Comparison of ENCODE assay signal across 17 mouse cellular contexts in the genomic region with DNA sequence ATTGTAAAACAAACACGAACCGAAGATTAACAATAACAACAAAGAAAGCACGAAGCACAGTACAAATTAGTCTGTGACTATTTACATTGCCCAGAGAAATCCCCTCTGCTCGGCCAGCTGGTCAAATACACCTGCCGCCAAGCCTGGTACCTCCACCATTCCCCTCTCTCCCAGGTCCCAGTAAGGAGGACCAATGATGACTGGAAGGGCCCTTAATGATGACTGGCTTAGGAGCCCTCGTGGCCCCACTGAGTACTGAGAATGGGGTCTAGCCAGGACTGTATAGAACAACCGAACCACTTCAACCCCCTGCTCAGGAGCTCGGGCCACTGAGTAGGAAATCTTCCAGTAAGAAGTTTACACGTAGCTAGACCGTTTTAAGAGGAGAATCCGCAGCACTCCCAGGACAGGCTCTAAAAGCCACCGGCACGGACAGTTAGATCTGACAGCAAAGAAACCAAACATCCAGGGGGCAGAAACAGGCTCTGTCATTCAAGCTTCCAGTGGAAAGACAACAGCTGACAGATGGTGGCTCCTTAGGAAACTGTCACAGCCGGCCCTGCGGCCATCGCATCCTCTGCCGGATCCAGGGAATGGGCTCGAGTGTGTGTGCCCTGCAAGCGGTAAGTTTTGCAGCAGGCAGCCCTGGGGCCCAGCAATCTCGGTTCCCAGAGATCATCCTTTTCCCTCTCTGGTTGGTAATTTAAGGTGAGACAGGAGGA.
DNase-seq lines count a peak whose midpoint lies in the region; ATAC-seq lines count a peak whose summit lies in the region.
"Had no signal": no experiment of that assay in that cellular context is flagged by ENCODE, and none has a peak within 500 bp of the region (broad histone marks: within the 10 kb centered on the region; RNA-seq: fewer than 3 reads in every experiment).

No protein-coding gene starts in this region.

- H3K4me3 ChIP-seq in intestine, embryonic 15.5 days (replicated peaks), result no peak overlapping the region
- no peak overlapping the region for H3K4me3 ChIP-seq in intestine, embryonic 16.5 days (ENCODE audit: low read length)
- H3K4me3 ChIP-seq in forebrain, embryonic 14.5 days (ENCODE audit: low read depth, low read length), result no peak overlapping the region
- no peak overlapping the region for H3K4me3 ChIP-seq in hindbrain, embryonic 14.5 days (replicated peaks; ENCODE audit: low read length)
- no peak overlapping the region for H3K4me3 ChIP-seq in neural tube, embryonic 12.5 days
- H3K4me3 ChIP-seq: embryonic facial prominence, embryonic 15.5 days; heart, embryonic 15.5 days had no signal

- no peak overlapping the region for H3K27ac ChIP-seq in intestine, embryonic 15.5 days
- H3K27ac ChIP-seq in intestine, embryonic 16.5 days (ENCODE audit: low read length), result no peak overlapping the region
- peak overlapping the region; percentile 89 for H3K27ac ChIP-seq in forebrain, embryonic 14.5 days (ENCODE audit: low read depth, low read length)
- peak overlapping the region; percentile 64 for H3K27ac ChIP-seq in hindbrain, embryonic 14.5 days
- H3K27ac ChIP-seq in neural tube, embryonic 12.5 days, result 0 out of 2 replicates have a peak overlapping the region, but pooled peaks have one; percentile 15
- H3K27ac ChIP-seq: embryonic facial prominence, embryonic 15.5 days; heart, embryonic 15.5 days; kidney, postnatal 0 days had no signal

- ATAC-seq in intestine, embryonic 15.5 days, result peak; percentile 34; the same call in 1 of the 2 replicates
- ATAC-seq in intestine, embryonic 16.5 days, result no peak
- peak; percentile 28; the same call in 1 of the 2 replicates for ATAC-seq in forebrain, embryonic 14.5 days
- no peak for ATAC-seq in hindbrain, embryonic 14.5 days (ENCODE audit: low FRiP score)
- no peak for ATAC-seq in neural tube, embryonic 12.5 days (ENCODE audit: low FRiP score, low read depth)
- ATAC-seq: lung, postnatal 0 days had no signal

- no peaks in the 10 kb centered on the region for H3K4me1 ChIP-seq in intestine, embryonic 15.5 days (replicated peaks)
- 0 out of 2 replicates have a peak, but pooled peaks cover 3% of the 10 kb centered on the region for H3K4me1 ChIP-seq in intestine, embryonic 16.5 days (ENCODE audit: control insufficient read depth, insufficient read depth, low read length)
- peaks cover 36% of the 10 kb centered on the region for H3K4me1 ChIP-seq in forebrain, embryonic 14.5 days (ENCODE audit: control insufficient read depth, insufficient read depth, low read length)
- H3K4me1 ChIP-seq in hindbrain, embryonic 14.5 days (replicated peaks; ENCODE audit: control insufficient read depth, insufficient read depth, low read length), result peaks cover 21% of the 10 kb centered on the region
- peaks cover 31% of the 10 kb centered on the region for H3K4me1 ChIP-seq in neural tube, embryonic 12.5 days

- no peak overlapping the region for H3K4me2 ChIP-seq in intestine, embryonic 15.5 days (replicated peaks)
- no peak overlapping the region for H3K4me2 ChIP-seq in intestine, embryonic 16.5 days (ENCODE audit: low read depth, low read length)
- no peak overlapping the region for H3K4me2 ChIP-seq in forebrain, embryonic 14.5 days (ENCODE audit: low read length)
- no peak overlapping the region for H3K4me2 ChIP-seq in hindbrain, embryonic 14.5 days (replicated peaks)
- no peak overlapping the region for H3K4me2 ChIP-seq in neural tube, embryonic 12.5 days (replicated peaks)
- H3K4me2 ChIP-seq: embryonic facial prominence, embryonic 15.5 days; heart, embryonic 15.5 days; liver, embryonic 11.5 days had no signal

- H3K9me3 ChIP-seq in intestine, embryonic 15.5 days, result no peaks in the 10 kb centered on the region
- no peaks in the 10 kb centered on the region for H3K9me3 ChIP-seq in intestine, embryonic 16.5 days (ENCODE audit: control insufficient read depth, low read length)
- H3K9me3 ChIP-seq in forebrain, embryonic 14.5 days (replicated peaks; ENCODE audit: control insufficient read depth, low read length), result no peaks in the 10 kb centered on the region
- no peaks in the 10 kb centered on the region for H3K9me3 ChIP-seq in hindbrain, embryonic 14.5 days (ENCODE audit: control insufficient read depth, low read length)
- H3K9me3 ChIP-seq in neural tube, embryonic 12.5 days, result no peaks in the 10 kb centered on the region
- H3K9me3 ChIP-seq: embryonic facial prominence, embryonic 15.5 days; heart, embryonic 15.5 days had no signal

- 69% methylated on average over 20 of the region's 20 CpGs for WGBS in intestine, embryonic 15.5 days
- 63% methylated on average over 20 of the region's 20 CpGs for WGBS in intestine, embryonic 16.5 days
- 56% methylated on average over 20 of the region's 20 CpGs for WGBS in forebrain, embryonic 14.5 days
- 47% methylated on average over 20 of the region's 20 CpGs for WGBS in hindbrain, embryonic 14.5 days
- 63% methylated on average over 20 of the region's 20 CpGs for WGBS in neural tube, embryonic 12.5 days

- no peaks in the 10 kb centered on the region for H3K27me3 ChIP-seq in intestine, embryonic 15.5 days (replicated peaks)
- H3K27me3 ChIP-seq in intestine, embryonic 16.5 days (replicated peaks; ENCODE audit: control insufficient read depth, insufficient read depth, low read length), result no peaks in the 10 kb centered on the region
- H3K27me3 ChIP-seq in forebrain, embryonic 14.5 days (replicated peaks; ENCODE audit: control insufficient read depth, insufficient read depth, low read length), result no peaks in the 10 kb centered on the region
- no peaks in the 10 kb centered on the region for H3K27me3 ChIP-seq in hindbrain, embryonic 14.5 days (ENCODE audit: control insufficient read depth, insufficient read depth, low read length)
- no peaks in the 10 kb centered on the region for H3K27me3 ChIP-seq in neural tube, embryonic 12.5 days (replicated peaks)
- H3K27me3 ChIP-seq: embryonic facial prominence, embryonic 15.5 days; heart, embryonic 15.5 days had no signal

- no peak overlapping the region for H3K9ac ChIP-seq in intestine, embryonic 15.5 days
- H3K9ac ChIP-seq in intestine, embryonic 16.5 days (ENCODE audit: low read depth, low read length), result no peak overlapping the region
- H3K9ac ChIP-seq in forebrain, embryonic 14.5 days (ENCODE audit: low read length), result peak overlapping the region; percentile 30; the same call in 1 of the 2 replicates
- no peak overlapping the region; the same call in 1 of the 2 replicates for H3K9ac ChIP-seq in hindbrain, embryonic 14.5 days
- H3K9ac ChIP-seq in neural tube, embryonic 12.5 days, result no peak overlapping the region
- H3K9ac ChIP-seq: embryonic facial prominence, embryonic 15.5 days; heart, embryonic 15.5 days had no signal

- peak; percentile 52 for DNase-seq in forebrain, embryonic 14.5 days (ENCODE audit: low spot score)
- DNase-seq in hindbrain, embryonic 14.5 days (ENCODE audit: low spot score), result no peak
- no peak for DNase-seq in thymus, postnatal 25 days
- no peak for DNase-seq in urinary bladder, adult 2 months (ENCODE audit: low spot score)
- no peak for DNase-seq in heart, adult 18-20 months
- DNase-seq: adrenal gland, postnatal 25 days; layer of hippocampus, adult 9-11 months; right cerebral cortex, postnatal 14 days; thymus, postnatal 14 days had no signal

- no peaks in the 10 kb centered on the region for H3K36me3 ChIP-seq in intestine, embryonic 15.5 days
- no peaks in the 10 kb centered on the region for H3K36me3 ChIP-seq in intestine, embryonic 16.5 days (ENCODE audit: control insufficient read depth, insufficient read depth, low read length)
- no peaks in the 10 kb centered on the region for H3K36me3 ChIP-seq in forebrain, embryonic 14.5 days (ENCODE audit: control insufficient read depth, insufficient read depth, low read length)
- H3K36me3 ChIP-seq in hindbrain, embryonic 14.5 days (replicated peaks; ENCODE audit: control insufficient read depth, insufficient read depth), result no peaks in the 10 kb centered on the region
- H3K36me3 ChIP-seq in neural tube, embryonic 12.5 days, result no peaks in the 10 kb centered on the region
- H3K36me3 ChIP-seq: embryonic facial prominence, embryonic 15.5 days; heart, embryonic 15.5 days had no signal

Comparison
In these comparisons a context has a peak if more than half of its experiments do, and no peak if none do; other contexts are left out.
1. ATAC-seq: peak in intestine, embryonic 15.5 days (single experiment) and forebrain, embryonic 14.5 days (single experiment); none in intestine, embryonic 16.5 days (single experiment), hindbrain, embryonic 14.5 days (single experiment) and neural tube, embryonic 12.5 days (single experiment).
2. H3K27ac ChIP-seq: peak in forebrain, embryonic 14.5 days (single experiment), hindbrain, embryonic 14.5 days (single experiment) and neural tube, embryonic 12.5 days (single experiment); none in intestine, embryonic 15.5 days (single experiment) and intestine, embryonic 16.5 days (single experiment).